Mouse (Mus musculus) liver, embryonic 12.5 days (tissue): ENCODE data around the gene Rnf34. TPM values are rescaled to one million over a fixed set of nuclear protein-coding genes. Genes with fewer than 3 reads are reported as not detected.

Experiments
- ATAC-seq: fragments of 200-750 bp; cut with Nextera tagmentation; 2 replicates; pipeline ENCODE4 v1.8.0; 2017; ENCODE audit warnings: moderate number of reproducible peaks, mild to moderate bottlenecking, moderate library complexity
- H3K27ac ChIP-seq: fragments of 300-500 bp; sonication (generic); 2 replicates; pipeline ENCODE4 v1.5.1; 2016; ENCODE audit warnings: mild to moderate bottlenecking
- H3K27me3 ChIP-seq: fragments of 300-500 bp; sonication (generic); replicated peaks from 2 replicates; pipeline ENCODE4 v1.6.1; 2016; ENCODE audit warnings: mild to moderate bottlenecking, moderate library complexity
- H3K36me3 ChIP-seq: fragments of 300-500 bp; sonication (generic); 2 replicates; pipeline ENCODE4 v1.6.1; 2016; ENCODE audit warnings: mild to moderate bottlenecking, moderate library complexity
- H3K4me1 ChIP-seq: fragments of 300-500 bp; sonication (generic); 2 replicates; pipeline ENCODE4 v1.6.1; 2016
- H3K4me2 ChIP-seq: fragments of 300-500 bp; sonication (generic); 2 replicates; pipeline ENCODE4 v1.6.1; 2016; ENCODE audit warnings: mild to moderate bottlenecking, moderate library complexity
- H3K4me3 ChIP-seq: fragments of 300-500 bp; sonication (generic); 2 replicates; pipeline ENCODE4 v1.5.1; 2016; ENCODE audit warnings: mild to moderate bottlenecking, moderate library complexity
- H3K9ac ChIP-seq: fragments of 300-500 bp; sonication (generic); 2 replicates; pipeline ENCODE4 v1.6.1; 2016; ENCODE audit warnings: mild to moderate bottlenecking, moderate library complexity
- H3K9me3 ChIP-seq: fragments of 300-500 bp; sonication (generic); replicated peaks from 2 replicates; pipeline ENCODE4 v1.6.1; 2016; ENCODE audit warnings: mild to moderate bottlenecking, moderate library complexity
- WGBS: fragments of 180-500 bp; shearing (Covaris S2); methylation state at CpG from one replicate; pipeline ENCODE4 v1.1.7; 2016; ENCODE audit not compliant: insufficient replicate concordance; 5-methylcytosine and 5-hydroxymethylcytosine counted together
- polyA plus RNA-seq: library from polyadenylated mRNA; unstranded; fragments of >200 nt; fragmentation: Nextera tagmentation; extraction: Ambion mirVana; gene quantifications from 2 replicates; pipeline ENCODE4 v1.2.1, GENCODE M21; 2016

The Rnf34 gene
- polyA plus RNA-seq, 1 experiment from 2014 or later = 14.9 TPM

DNA sequence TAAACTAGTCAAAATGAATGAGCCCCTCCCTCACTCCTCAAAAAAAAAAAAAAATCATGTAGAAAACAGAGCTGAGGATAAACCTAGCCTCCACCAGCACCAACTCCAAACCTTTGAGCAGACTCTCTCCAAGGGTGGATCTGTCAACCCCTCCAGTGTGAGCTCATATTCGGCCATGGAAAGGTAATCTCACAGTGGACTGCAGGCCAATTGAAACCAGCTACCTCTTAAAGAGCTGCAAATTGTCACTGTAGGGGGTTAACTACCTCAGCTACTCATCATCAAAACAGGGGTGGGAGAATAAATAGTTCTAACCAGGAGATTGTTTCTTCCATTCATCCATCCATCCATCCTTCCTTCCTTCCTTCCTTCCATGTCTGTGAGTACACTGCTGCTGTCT is 57.3 kb downstream of the Rnf34 start:
- Histone ChIP-seq H3K4me3 (no peak overlapping the region), H3K27ac (no peak overlapping the region), H3K9me3 (no peaks in the 10 kb centered on the region), H3K36me3 (no peaks in the 10 kb centered on the region), H3K9ac (no peak overlapping the region), H3K27me3 (no peaks in the 10 kb centered on the region), H3K4me2 (no peak overlapping the region), H3K4me1 (peaks cover 22% of the 10 kb centered on the region)
- ATAC-seq = no peak
- WGBS = 69% methylated on average over 1 of the region's 1 CpGs

DNA sequence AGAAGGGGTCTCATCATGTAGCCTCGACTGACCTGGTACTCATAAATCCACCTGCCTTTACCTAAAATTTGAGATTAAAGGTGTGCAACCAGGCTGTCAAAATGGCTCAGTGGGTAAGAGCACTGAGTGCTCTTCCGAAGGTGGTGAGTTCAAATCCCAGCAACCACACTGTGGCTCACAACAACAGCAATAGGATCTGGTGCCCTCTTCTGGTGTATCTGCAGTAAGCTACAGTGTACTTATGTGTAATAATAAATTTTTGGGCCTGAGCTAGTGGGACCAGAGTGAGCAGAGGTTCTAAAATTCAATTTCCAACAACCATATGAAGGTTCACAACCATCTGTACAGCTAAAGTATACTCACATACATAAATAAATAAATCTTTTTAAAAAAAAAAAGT is 58.2 kb downstream of the Rnf34 start:
- Histone ChIP-seq H3K4me2 (no peak overlapping the region), H3K9me3 (no peaks in the 10 kb centered on the region), H3K27ac (no peak overlapping the region), H3K36me3 (no peaks in the 10 kb centered on the region), H3K4me1 (peaks cover 14% of the 10 kb centered on the region), H3K9ac (no peak overlapping the region), H3K27me3 (no peaks in the 10 kb centered on the region), H3K4me3 (no peak overlapping the region)
- WGBS = 72% methylated on average over 2 of the region's 2 CpGs
- ATAC-seq = no peak

- Histone ChIP-seq H3K4me2 (no peak overlapping the region), H3K27ac (no peak overlapping the region), H3K9me3 (no peaks in the 10 kb centered on the region), H3K4me1 (no peaks in the 10 kb centered on the region), H3K9ac (no peak overlapping the region), H3K36me3 (no peaks in the 10 kb centered on the region), H3K27me3 (no peaks in the 10 kb centered on the region), H3K4me3 (no peak overlapping the region)
- no peak for ATAC-seq
- WGBS = 82% methylated on average over 18 of the region's 18 CpGs
These were observed 59.6 kb downstream of the Rnf34 start for GRCm38 (mm10) chr5:122909481-122909880.

DNA sequence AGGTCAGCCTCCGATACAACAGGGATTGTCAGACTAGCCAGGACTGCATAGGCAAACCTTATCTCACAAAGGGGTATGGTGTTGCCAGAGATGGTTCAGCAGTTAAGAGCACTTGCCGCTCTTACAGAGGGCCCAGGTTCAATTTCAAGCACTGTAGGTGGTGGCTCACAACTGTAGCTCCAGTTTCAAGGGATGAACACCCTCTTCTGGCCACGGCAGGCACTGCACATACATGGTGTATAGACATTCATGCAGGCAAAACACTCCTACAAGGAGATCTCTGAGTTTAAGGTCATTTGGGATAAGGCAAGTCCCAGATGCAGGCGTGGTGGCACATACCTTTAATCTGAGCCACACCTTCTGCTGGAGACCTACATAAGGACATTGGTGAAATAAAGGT is 63.0 kb downstream of the Rnf34 start:
- ATAC-seq = no peak
- peaks cover 13% of the 10 kb centered on the region for H3K4me1 ChIP-seq
- no peak overlapping the region for H3K27ac ChIP-seq
- no peaks in the 10 kb centered on the region for H3K27me3 ChIP-seq
- 74% methylated on average over 4 of the region's 4 CpGs for WGBS
- H3K4me2 ChIP-seq = no peak overlapping the region
- H3K9me3 ChIP-seq = no peaks in the 10 kb centered on the region
- H3K4me3 ChIP-seq = no peak overlapping the region
- no peaks in the 10 kb centered on the region for H3K36me3 ChIP-seq
- H3K9ac ChIP-seq = no peak overlapping the region

GRCm38 (mm10) chr5:122916147-122916546 is 66.3 kb downstream of the Rnf34 start:
- Histone ChIP-seq H3K4me1 (peaks cover 22% of the 10 kb centered on the region), H3K36me3 (no peaks in the 10 kb centered on the region), H3K9ac (no peak overlapping the region), H3K27me3 (no peaks in the 10 kb centered on the region), H3K4me3 (no peak overlapping the region), H3K4me2 (no peak overlapping the region), H3K9me3 (no peaks in the 10 kb centered on the region), H3K27ac (no peak overlapping the region)
- ATAC-seq = no peak
- 76% methylated on average over 6 of the region's 6 CpGs for WGBS

DNA sequence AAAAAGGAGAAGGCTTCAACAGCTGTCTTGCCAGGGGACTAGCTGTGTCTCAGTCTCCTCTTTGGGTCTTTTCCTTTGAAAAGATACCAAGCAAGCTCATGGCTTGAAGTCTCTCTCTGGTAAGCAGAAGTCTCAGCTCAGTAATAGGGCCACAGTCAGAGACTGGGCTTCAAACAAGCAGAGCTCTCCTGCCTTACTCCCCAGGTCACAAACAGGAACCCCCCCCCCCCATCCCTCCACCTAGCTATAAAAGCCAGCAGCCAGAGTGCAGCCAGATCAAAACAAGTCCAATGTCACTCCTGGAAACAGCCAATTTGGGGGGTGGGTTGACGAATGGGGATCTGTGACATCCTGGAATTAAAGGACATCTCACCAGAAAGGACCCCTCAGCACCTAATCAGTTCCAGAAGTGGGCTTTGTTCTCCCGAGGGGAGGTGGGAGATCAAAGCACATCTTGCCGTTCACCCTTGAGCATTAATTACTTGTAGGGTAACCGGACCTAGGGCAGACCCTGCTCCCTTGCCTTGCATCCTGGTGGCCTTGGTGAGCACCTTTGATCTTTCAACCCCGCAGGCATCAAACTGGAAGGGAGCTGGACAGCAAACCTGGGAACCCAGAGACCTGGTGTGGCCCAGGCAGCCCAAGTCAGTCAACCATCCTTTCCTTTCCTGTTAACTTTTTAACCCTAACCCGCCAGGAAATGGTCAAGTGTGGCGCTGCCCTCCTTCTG is 68.3 kb downstream of the Rnf34 start:
- no peaks in the 10 kb centered on the region for H3K27me3 ChIP-seq
- H3K9ac ChIP-seq = no peak overlapping the region
- H3K9me3 ChIP-seq = no peaks in the 10 kb centered on the region
- no peak overlapping the region for H3K27ac ChIP-seq
- H3K36me3 ChIP-seq = no peaks in the 10 kb centered on the region
- no peak overlapping the region for H3K4me2 ChIP-seq
- H3K4me1 ChIP-seq = peaks cover 22% of the 10 kb centered on the region
- ATAC-seq = no peak
- H3K4me3 ChIP-seq = no peak overlapping the region
- WGBS = 55% methylated on average over 7 of the region's 7 CpGs

- Histone ChIP-seq H3K27ac (no peak overlapping the region), H3K4me1 (peaks cover 18% of the 10 kb centered on the region), H3K4me2 (no peak overlapping the region), H3K9ac (no peak overlapping the region), H3K9me3 (no peaks in the 10 kb centered on the region), H3K4me3 (no peak overlapping the region), H3K27me3 (no peaks in the 10 kb centered on the region), H3K36me3 (no peaks in the 10 kb centered on the region)
- no peak for ATAC-seq
- WGBS = 75% methylated on average over 5 of the region's 5 CpGs
These were observed 70.7 kb downstream of the Rnf34 start for GRCm38 (mm10) chr5:122920557-122920956.

Other genes with a start within 250 kb of the Rnf34 start
- gene Ift81, start 235.5 kb upstream of the Rnf34 start, polyA plus RNA-seq = 4.6 and 7.0 TPM in 2 replicates
- 1.1 and 1.2 TPM in 2 replicates for gene P2rx7, start 206.1 kb upstream of the Rnf34 start, polyA plus RNA-seq
- gene P2rx4, start 142.5 kb upstream of the Rnf34 start, polyA plus RNA-seq = 25.6 and 27.1 TPM in 2 replicates
- 14.5 and 16.7 TPM in 2 replicates for gene Camkk2, start 70.6 kb upstream of the Rnf34 start, polyA plus RNA-seq
- gene Anapc5, start 28.7 kb upstream of the Rnf34 start, polyA plus RNA-seq = 330 and 342 TPM in 2 replicates
- 28.9 and 30.6 TPM in 2 replicates for gene Kdm2b, start 139.8 kb downstream of the Rnf34 start, polyA plus RNA-seq
- 11.6 and 11.9 TPM in 2 replicates for gene Orai1, start 165.0 kb downstream of the Rnf34 start, polyA plus RNA-seq
- gene Morn3, start 197.0 kb downstream of the Rnf34 start, polyA plus RNA-seq = not detected in 2 replicates
- 28.2 and 30.3 TPM in 2 replicates for gene Tmem120b, start 218.4 kb downstream of the Rnf34 start, polyA plus RNA-seq